Mouse (Mus musculus) frontal cortex, postnatal 36 days (tissue): ENCODE results near the gene Syt14.

Experiments
- DNase-seq, 2 experiments: peaks; one replicate each; pipeline ENCODE4 v3.0.0; 2022; ENCODE audit warnings: low spot score in 2 of 2

Gene Syt14

DNA sequence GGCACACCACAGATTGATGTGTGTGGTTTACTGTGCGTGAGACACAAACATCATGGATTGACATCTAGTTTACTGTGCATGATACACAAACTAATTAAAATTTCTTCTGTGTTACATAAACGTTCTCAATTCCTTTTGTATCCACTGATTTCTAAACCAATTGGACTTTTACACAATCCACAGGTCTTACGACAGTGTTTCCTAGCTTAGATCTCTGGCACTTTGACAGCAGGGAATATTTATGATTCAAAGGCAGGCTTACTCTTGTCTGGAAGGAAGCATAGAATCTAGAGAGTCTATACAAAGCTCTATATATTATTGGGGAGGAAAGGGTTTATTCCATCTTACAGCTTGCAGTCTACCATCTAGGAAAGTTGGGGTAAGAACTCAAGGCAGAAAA lies 171.1 kb downstream of the Syt14 start:
- no peak for DNase-seq

DNA sequence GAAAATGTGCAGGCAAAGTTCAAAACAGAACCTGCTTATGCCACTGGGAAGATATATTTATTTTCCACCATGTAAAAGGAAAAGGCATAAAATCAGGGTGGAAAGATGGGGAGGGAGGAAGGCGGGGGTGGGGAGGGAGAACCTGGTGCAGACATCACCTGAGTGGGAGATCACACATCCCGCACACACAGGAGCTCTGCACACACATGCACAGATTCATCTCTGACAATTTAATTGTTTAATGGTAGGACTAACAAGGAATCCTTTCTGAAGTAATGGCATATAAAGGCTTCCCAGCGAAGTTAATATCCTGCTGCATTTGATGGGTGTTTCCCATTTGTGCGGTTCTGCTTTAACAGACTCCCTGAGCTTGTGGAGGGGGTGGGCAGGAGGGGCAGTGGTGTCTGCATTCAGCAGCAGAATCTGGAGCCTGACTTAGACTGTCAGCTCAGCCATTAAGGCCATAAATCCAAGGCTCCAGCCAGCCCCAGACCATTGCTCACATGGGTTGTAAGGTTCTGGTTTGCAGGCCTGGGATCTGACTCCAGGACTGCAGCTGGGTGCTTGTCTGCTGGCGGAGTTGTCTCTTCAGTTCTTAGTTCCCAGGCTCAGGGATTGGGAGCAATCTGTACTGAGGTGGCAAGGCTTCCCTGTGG lies 174.1 kb downstream of the Syt14 start:
- DNase-seq = no peak

DNA sequence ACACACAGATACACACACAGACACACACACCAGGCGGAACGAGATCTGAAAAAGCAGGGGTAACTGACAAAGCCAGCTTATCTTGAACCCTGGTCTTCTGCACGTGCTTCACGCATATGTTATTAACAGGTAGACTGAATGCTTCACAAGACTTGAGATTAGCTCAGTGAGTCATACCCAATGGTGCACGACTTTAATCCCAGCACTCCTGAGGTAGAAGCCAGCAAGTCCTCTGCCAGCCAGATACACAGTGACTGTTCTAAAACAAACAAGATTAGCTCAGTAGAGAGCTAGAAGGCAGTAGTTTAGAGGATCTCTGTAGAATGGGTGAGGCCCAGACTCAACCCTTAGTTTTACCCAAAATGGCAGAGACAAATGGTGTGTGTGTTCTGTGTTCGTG lies 175.3 kb downstream of the Syt14 start:
- DNase-seq = no peak

DNA sequence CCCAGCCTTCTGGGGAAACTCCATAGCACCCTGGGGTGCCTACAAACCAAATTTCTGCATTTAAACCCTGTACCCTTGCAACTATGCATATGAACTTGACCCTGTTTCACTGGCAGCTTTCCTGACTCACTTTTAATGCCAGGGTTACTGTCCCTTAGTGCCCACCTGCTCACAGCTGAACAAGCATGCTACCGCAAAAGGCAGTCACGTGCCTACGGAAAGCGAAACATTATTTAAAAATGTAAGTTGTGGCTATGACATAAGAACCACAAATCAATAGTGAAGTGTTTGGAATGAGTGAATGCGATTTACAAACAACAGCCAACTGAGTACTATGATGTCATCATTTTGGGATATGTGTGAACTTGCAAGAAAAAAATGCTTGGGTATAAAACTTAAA lies 178.0 kb downstream of the Syt14 start:
- DNase-seq = no peak

DNA sequence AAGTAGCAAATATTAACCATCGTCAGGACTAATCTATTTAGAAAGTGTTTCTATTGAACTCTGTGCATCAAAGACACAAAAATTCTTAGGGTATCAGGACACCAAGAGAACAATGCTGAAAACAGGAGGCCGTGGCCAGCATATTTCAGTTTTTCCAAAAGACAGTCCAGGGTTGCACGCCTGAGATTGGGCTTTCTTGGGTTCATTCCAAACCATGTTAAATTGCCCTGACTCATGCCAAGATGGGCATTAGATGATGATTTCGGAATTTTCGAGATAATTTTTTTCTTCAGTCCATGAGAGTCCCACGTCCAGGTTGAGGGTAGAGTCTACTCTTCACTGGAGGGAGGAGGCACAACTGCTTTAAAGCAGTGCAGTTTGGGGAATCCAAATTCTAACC lies 178.6 kb downstream of the Syt14 start:
- DNase-seq = no peak

DNA sequence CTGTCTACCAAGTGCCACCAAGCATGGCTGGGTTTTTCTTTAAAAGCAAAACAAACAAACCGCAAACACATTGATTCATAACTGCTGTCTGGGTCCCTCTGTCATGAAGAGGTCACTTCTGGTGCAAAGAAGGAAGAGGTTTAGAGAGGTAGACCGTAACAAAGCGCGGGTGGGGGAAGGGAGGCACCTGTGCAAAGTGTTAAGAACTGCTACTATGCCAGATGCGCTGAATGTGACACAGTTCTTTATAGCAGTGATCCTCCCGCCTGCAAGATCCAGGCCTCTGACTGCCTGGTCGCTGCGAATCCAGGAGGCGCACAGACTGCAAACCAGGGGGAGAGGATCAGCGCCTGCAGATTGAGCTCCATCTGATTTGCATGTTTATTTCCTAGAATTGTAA lies 179.2 kb downstream of the Syt14 start:
- DNase-seq = no peak

DNA sequence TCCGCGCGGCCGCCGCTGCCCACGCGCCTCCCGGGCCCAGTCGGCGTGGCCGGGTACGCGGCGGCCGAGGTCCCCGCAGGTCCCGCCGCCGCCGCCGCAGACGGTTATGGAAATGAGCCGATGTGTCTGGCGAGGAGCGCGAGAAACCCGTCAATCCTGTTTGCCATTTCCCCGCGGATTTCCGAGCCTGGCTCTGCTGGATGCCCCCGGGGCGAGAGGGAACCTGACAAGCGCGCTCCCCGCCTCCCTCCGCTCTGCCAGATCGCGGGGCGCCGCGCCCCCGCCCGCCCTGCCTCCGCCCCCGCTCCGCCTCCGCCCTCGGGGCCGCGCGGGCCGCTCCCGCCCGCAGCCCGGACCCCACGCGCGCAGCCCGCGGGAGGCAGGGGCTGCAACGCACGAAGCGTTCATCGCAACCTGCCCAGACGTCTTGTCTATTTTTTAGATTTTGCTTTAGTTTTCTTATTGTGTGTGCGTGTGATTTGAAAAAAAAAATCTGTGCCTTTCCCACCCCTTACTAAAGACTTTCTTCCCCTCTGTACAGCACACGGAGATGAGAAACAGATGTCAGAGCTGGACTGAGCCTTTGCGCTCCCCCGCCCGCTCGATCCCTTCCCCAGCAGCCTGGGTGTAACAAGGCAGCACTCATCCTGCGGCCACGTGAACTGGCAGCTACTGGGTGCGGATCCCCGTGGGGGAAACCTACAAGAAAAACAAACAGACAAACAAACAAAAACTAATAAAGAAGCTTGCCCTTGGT lies 179.9 kb downstream of the Syt14 start, which contains the start of gene Sertad4:
TSS of gene Sertad4 (minus strand) at position 283 of the 757 bp plus-strand sequence.
- peak in 1 of 2 experiments; percentile 36 for DNase-seq

DNA sequence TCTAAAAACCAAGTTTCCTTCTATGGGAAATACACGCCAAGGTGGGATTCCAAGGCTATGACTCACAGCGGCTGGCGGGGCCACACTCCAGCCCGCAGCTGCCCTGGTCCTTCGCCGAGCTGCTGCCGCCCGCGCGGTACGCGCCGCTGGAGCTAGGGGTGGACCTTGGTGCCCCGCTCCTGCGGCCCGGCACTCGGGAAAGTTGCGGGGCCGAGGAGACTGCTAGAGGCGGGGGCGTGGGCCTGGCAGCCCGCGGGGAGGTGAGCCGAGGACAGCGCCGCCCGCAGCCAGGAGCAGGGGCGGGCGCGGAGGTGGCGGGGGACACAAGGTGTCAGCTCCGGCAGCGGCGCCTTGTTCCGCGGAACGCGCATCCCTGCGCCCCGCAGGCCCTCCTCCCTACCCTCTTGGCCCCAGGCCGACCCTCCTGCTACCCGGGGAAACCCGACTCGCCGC lies 180.7 kb downstream of the Syt14 start:
- peak; percentile 45 to 54 for DNase-seq

DNA sequence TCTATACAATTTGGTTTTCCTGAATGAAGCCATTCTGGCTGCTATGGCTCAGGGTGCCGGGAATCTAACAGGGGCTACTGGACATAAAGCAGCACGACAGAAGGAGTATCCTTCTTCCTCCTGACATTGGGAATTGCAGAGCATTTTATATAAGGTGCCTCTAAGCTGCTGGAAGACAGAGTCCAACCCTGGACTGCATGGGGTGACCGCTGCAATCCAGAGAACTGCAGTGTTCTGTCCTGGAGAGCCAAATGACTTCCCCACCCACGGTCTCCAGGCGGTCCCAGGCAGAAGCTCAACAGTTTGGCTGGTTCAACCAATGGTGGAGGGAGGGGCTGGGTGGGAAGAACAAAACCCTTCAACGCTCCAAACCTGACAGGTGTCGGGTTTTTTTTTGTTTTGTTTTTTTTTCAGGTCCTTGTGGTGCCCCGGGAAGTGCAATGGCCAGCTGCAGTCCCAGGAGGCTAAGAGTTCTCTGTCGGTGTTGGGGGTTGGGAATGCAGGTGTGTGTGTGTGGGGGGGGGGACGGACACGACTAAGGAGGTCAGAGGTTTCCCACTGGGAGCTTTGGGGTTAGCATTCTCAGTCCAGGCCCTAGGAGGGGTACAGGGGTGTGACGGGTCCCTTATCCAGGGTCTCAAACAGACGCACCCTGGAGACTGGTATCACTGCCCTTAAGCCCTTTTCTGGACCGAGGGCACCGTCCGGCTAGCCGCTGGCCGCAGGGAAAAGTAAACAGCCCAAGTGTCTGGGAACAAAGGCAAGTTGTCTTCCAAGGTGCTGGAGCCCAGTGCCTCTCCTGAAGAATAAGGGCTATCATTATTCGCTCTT lies 181.4 kb downstream of the Syt14 start:
- DNase-seq = no peak

DNA sequence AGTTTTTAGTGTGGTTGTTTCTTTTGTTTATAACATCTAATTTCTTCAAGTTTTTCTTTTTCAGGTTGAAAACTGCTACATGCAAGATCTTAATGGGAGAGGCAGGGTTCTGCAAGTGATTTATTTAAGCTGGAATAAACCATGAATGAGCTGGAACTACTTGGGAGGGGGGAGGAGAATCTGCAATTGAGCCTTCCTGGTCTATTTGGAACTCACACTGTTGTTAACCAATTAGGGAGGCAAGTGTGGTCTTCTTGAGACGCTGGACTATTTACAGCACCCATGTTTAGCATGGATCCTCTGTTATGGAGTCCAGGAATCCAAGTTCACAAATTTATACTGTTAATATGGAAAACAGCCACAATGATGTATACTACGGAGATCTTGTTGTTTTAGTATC lies 182.1 kb downstream of the Syt14 start:
- DNase-seq = no peak

DNA sequence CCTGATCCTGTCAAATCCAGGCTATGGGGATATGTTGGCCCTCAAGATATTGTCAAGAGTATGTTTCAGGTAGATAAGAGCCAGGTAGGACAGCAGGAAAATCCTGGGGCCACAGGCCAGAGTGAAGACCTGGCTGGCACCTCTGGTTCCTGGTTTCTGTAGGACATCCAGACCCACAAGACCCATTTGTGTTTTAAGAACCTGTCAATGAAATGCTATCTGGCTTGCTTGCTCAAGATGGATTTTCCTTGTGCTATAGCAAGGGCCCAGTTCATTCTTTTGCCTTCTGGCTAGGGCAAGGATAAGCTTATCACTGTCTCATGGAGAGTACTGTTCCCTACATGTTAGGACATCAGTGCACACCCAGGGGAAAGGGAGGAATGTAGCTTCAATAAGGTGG lies 183.5 kb downstream of the Syt14 start:
- no peak for DNase-seq

DNA sequence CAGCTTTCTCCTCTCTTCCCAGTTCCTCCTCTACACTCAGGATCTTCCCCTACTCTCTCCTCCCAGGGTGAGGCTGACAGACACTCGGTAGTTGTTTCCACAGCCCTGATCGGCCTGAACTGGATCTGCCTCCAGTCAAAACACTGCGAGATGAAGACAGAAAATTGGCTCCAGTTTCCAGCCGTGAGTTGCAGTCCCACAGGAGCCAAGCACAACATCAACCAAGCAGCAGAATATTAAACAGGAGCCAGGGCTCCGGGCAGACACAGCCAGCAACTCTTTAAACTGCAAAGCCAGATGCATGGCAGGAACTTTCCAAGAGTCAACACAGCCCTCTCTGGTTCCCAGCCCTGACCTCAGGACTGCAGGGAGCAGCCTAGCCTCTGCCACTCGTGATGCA lies 183.9 kb downstream of the Syt14 start:
- DNase-seq = peak in 1 of 2 experiments; percentile 23

DNA sequence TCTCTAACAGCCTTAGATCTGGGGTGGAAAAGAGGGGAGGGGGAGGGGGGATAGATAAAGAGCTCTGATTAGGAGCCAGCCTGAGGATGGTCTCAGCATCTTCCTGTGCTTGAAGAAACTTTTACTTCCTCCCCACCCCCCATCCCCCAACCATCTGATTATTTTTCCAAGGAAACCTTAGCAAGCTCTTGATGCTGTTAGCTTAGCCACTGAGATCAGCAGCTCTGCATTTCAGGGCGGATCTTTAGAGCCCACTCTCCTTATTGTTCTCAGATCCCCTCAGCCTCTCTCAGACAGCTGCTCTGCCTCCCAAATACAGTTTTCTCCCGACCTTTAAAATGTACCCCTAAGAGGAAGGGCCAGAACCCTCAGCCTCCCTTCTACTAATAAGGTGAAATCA lies 184.4 kb downstream of the Syt14 start:
- no peak for DNase-seq

DNA sequence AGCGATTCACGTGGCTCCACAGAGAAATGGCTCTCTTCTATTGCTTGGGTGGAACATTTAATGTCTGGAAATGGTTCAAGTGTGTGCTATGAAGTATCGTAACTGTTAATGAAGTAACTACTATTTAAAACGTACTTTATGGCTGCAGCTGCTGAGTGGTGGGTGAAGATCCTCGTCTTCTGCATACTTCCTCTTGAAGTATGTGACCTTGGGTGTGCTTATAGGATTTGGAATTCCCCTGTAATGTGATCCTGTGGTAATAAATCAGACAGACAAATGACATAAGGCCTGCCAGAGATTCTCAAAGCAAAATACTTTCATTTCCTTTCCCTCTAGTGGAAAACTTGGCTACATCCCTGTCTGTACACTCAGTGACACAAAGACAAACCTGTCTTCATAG lies 186.0 kb downstream of the Syt14 start:
- no peak for DNase-seq

DNA sequence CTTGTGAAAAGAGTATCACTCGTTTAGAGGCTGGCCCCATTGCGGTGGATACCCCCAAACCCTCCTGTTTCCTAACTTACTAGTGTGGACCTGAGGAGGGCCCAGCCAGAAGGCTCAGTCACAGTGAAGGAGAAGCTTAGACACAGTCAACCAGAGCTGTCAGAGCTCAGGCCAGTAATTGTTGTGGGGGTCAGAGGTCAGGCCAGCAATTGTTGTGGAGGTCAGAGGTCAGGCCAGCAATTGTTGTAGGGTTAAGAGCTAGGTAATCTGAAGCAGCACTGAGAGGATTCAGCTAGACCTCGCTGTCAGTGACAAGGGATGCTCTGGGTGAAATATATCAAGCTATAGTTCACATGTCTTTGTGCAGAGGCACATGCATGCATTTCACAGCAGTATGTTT lies 188.3 kb downstream of the Syt14 start:
- no peak for DNase-seq
